Mouse (Mus musculus) midbrain, embryonic 13.5 days (tissue): ENCODE measurements at regions not wholly inside any gene's neighbourhood (a gene's known extent, or its start where the extent isn't known, plus 50 kb on each side); places are given as distances from the start of the nearest gene placed in this dataset.

ENCODE experiments used
- ATAC-seq: fragments of 200-750 bp; cut with Nextera tagmentation; 2 replicates; pipeline ENCODE4 v1.8.0; 2017; ENCODE audit warnings: mild to moderate bottlenecking, moderate TSS enrichment, moderate library complexity
- H3K27ac ChIP-seq: fragments of 300-500 bp; sonication (generic); 2 replicates; pipeline ENCODE4 v1.5.1; 2015; ENCODE audit warnings: inconsistent platforms, mild to moderate bottlenecking, moderate library complexity
- H3K27me3 ChIP-seq: fragments of 300-500 bp; sonication (generic); 2 replicates; pipeline ENCODE4 v1.6.1; 2015; ENCODE audit warnings: mild to moderate bottlenecking, inconsistent platforms
- H3K36me3 ChIP-seq: fragments of 300-500 bp; sonication (generic); 2 replicates; pipeline ENCODE4 v1.6.1; 2015; ENCODE audit warnings: mild to moderate bottlenecking, inconsistent platforms
- H3K4me1 ChIP-seq: fragments of 300-500 bp; sonication (generic); replicated peaks from 2 replicates; pipeline ENCODE4 v1.6.1; 2015; ENCODE audit warnings: inconsistent platforms
- H3K4me2 ChIP-seq: fragments of 300-500 bp; sonication (generic); replicated peaks from 2 replicates; pipeline ENCODE4 v1.6.1; 2015; ENCODE audit warnings: moderate library complexity, mild to moderate bottlenecking, inconsistent platforms
- H3K4me3 ChIP-seq: fragments of 300-500 bp; sonication (generic); replicated peaks from 2 replicates; pipeline ENCODE4 v1.5.1; 2015; ENCODE audit warnings: mild to moderate bottlenecking, inconsistent platforms
- H3K9ac ChIP-seq: fragments of 300-500 bp; sonication (generic); replicated peaks from 2 replicates; pipeline ENCODE4 v1.6.1; 2015; ENCODE audit warnings: mild to moderate bottlenecking, inconsistent platforms
- H3K9me3 ChIP-seq: fragments of 300-500 bp; sonication (generic); 2 replicates; pipeline ENCODE4 v1.6.1; 2016; ENCODE audit warnings: mild to moderate bottlenecking, inconsistent platforms
- WGBS: fragments of 180-500 bp; shearing (Covaris S2); methylation state at CpG from one replicate; pipeline ENCODE4 v1.1.7; 2015; 5-methylcytosine and 5-hydroxymethylcytosine counted together

- no peak for ATAC-seq
- Histone ChIP-seq H3K4me1 (0 out of 2 replicates have a peak, but pooled peaks cover 1% of the 10 kb centered on the region), H3K9me3 (no peaks in the 10 kb centered on the region), H3K4me2 (no peak overlapping the region), H3K9ac (no peak overlapping the region), H3K27me3 (peaks cover 6% of the 10 kb centered on the region; the same call in 1 of the 2 replicates), H3K36me3 (no peaks in the 10 kb centered on the region), H3K27ac (no peak overlapping the region), H3K4me3 (no peak overlapping the region)
- 60% methylated on average over 3 of the region's 3 CpGs for WGBS
Observed at GRCm38 (mm10) chr7:68478044-68478443, 204.4 kb downstream of the Fam169b start.

GRCm38 (mm10) chr7:68472800-68473199 is 199.2 kb downstream of the Fam169b start:
- no peaks in the 10 kb centered on the region for H3K9me3 ChIP-seq
- 24% methylated on average over 5 of the region's 5 CpGs for WGBS
- no peak overlapping the region for H3K27ac ChIP-seq
- no peak for ATAC-seq
- no peak overlapping the region for H3K9ac ChIP-seq
- no peak overlapping the region for H3K4me3 ChIP-seq
- no peaks in the 10 kb centered on the region for H3K36me3 ChIP-seq
- no peak overlapping the region for H3K4me2 ChIP-seq
- no peaks in the 10 kb centered on the region for H3K27me3 ChIP-seq
- 0 out of 2 replicates have a peak, but pooled peaks cover 4% of the 10 kb centered on the region for H3K4me1 ChIP-seq

GRCm38 (mm10) chr7:68470983-68471382 is 197.3 kb downstream of the Fam169b start:
- H3K4me2 ChIP-seq = no peak overlapping the region
- WGBS = 69% methylated on average over 11 of the region's 11 CpGs

GRCm38 (mm10) chr7:68468574-68468973 is 194.9 kb downstream of the Fam169b start:
- WGBS = 93% methylated on average over 5 of the region's 5 CpGs
- no peaks in the 10 kb centered on the region for H3K36me3 ChIP-seq
- no peaks in the 10 kb centered on the region for H3K9me3 ChIP-seq
- no peak overlapping the region for H3K4me2 ChIP-seq
- H3K27me3 ChIP-seq = no peaks in the 10 kb centered on the region
- H3K27ac ChIP-seq = no peak overlapping the region
- no peak overlapping the region for H3K9ac ChIP-seq
- no peak for ATAC-seq
- 0 out of 2 replicates have a peak, but pooled peaks cover 4% of the 10 kb centered on the region for H3K4me1 ChIP-seq
- no peak overlapping the region for H3K4me3 ChIP-seq

More at GRCm38 (mm10) chr7:68470983-68471382, 197.3 kb downstream of the Fam169b start:
- no peaks in the 10 kb centered on the region for H3K27me3 ChIP-seq
- no peak overlapping the region for H3K4me3 ChIP-seq
- no peak overlapping the region for H3K9ac ChIP-seq
- ATAC-seq = no peak
- no peaks in the 10 kb centered on the region for H3K9me3 ChIP-seq
- H3K36me3 ChIP-seq = no peaks in the 10 kb centered on the region
- 0 out of 2 replicates have a peak, but pooled peaks cover 4% of the 10 kb centered on the region for H3K4me1 ChIP-seq
- no peak overlapping the region for H3K27ac ChIP-seq

- Histone ChIP-seq H3K4me2 (no peak overlapping the region), H3K4me3 (no peak overlapping the region), H3K36me3 (no peaks in the 10 kb centered on the region), H3K4me1 (no peaks in the 10 kb centered on the region), H3K27me3 (no peaks in the 10 kb centered on the region), H3K9me3 (no peaks in the 10 kb centered on the region), H3K9ac (no peak overlapping the region), H3K27ac (no peak overlapping the region)
- no peak for ATAC-seq
- 100% methylated on average over 1 of the region's 1 CpGs for WGBS
Observed at GRCm38 (mm10) chr7:68457842-68458241, 184.2 kb downstream of the Fam169b start.

GRCm38 (mm10) chr7:68455451-68455850 is 181.8 kb downstream of the Fam169b start:
- Histone ChIP-seq H3K27me3 (no peaks in the 10 kb centered on the region), H3K4me2 (no peak overlapping the region)
- 76% methylated on average over 5 of the region's 5 CpGs for WGBS

GRCm38 (mm10) chr7:68453028-68453692 is 179.5 kb downstream of the Fam169b start:
- Histone ChIP-seq H3K9ac (no peak overlapping the region), H3K4me1 (no peaks in the 10 kb centered on the region), H3K27ac (no peak overlapping the region), H3K36me3 (no peaks in the 10 kb centered on the region), H3K4me3 (no peak overlapping the region), H3K4me2 (no peak overlapping the region), H3K9me3 (no peaks in the 10 kb centered on the region), H3K27me3 (no peaks in the 10 kb centered on the region)
- ATAC-seq = no peak
- WGBS = 80% methylated on average over 8 of the region's 8 CpGs

More at GRCm38 (mm10) chr7:68455451-68455850, 181.8 kb downstream of the Fam169b start:
- Histone ChIP-seq H3K36me3 (no peaks in the 10 kb centered on the region), H3K4me3 (no peak overlapping the region), H3K9ac (no peak overlapping the region), H3K27ac (no peak overlapping the region), H3K4me1 (no peaks in the 10 kb centered on the region), H3K9me3 (no peaks in the 10 kb centered on the region)
- no peak for ATAC-seq

- H3K36me3 ChIP-seq = no peaks in the 10 kb centered on the region
- WGBS = 87% methylated on average over 11 of the region's 11 CpGs
- H3K9ac ChIP-seq = no peak overlapping the region
- no peak overlapping the region for H3K27ac ChIP-seq
- no peaks in the 10 kb centered on the region for H3K9me3 ChIP-seq
- H3K27me3 ChIP-seq = no peaks in the 10 kb centered on the region
- no peak for ATAC-seq
- H3K4me1 ChIP-seq = peaks cover 18% of the 10 kb centered on the region
- no peak overlapping the region for H3K4me2 ChIP-seq
- H3K4me3 ChIP-seq = no peak overlapping the region
Observed at GRCm38 (mm10) chr7:68444426-68445095, 170.9 kb downstream of the Fam169b start.

GRCm38 (mm10) chr7:68440661-68441150 is 167.1 kb downstream of the Fam169b start:
- Histone ChIP-seq H3K27me3 (no peaks in the 10 kb centered on the region), H3K27ac (peak overlapping the region; percentile 48; the same call in 1 of the 2 replicates), H3K9me3 (no peaks in the 10 kb centered on the region), H3K4me3 (no peak overlapping the region), H3K9ac (no peak overlapping the region), H3K4me2 (no peak overlapping the region), H3K4me1 (peaks cover 18% of the 10 kb centered on the region), H3K36me3 (no peaks in the 10 kb centered on the region)
- peak; percentile 80 for ATAC-seq
- 23% methylated on average over 11 of the region's 11 CpGs for WGBS

- 87% methylated on average over 4 of the region's 4 CpGs for WGBS
- no peak overlapping the region for H3K9ac ChIP-seq
- H3K4me2 ChIP-seq = no peak overlapping the region
- no peaks in the 10 kb centered on the region for H3K9me3 ChIP-seq
- H3K4me3 ChIP-seq = no peak overlapping the region
- H3K36me3 ChIP-seq = no peaks in the 10 kb centered on the region
- no peaks in the 10 kb centered on the region for H3K27me3 ChIP-seq
- no peak for ATAC-seq
- no peak overlapping the region for H3K27ac ChIP-seq
- H3K4me1 ChIP-seq = no peaks in the 10 kb centered on the region
Observed at GRCm38 (mm10) chr7:68428946-68429345, 155.3 kb downstream of the Fam169b start.

- Histone ChIP-seq H3K4me2 (no peak overlapping the region), H3K27ac (no peak overlapping the region), H3K4me1 (no peaks in the 10 kb centered on the region), H3K27me3 (no peaks in the 10 kb centered on the region), H3K9ac (no peak overlapping the region), H3K36me3 (no peaks in the 10 kb centered on the region), H3K9me3 (no peaks in the 10 kb centered on the region), H3K4me3 (no peak overlapping the region)
- WGBS = 88% methylated on average over 7 of the region's 7 CpGs
- no peak for ATAC-seq
Observed at GRCm38 (mm10) chr7:68415890-68416289, 142.3 kb downstream of the Fam169b start.

- WGBS = 80% methylated on average over 1 of the region's 1 CpGs
- no peak for ATAC-seq
- Histone ChIP-seq H3K27ac (no peak overlapping the region), H3K4me1 (no peaks in the 10 kb centered on the region; the same call in 1 of the 2 replicates), H3K9me3 (no peaks in the 10 kb centered on the region), H3K4me2 (no peak overlapping the region), H3K9ac (no peak overlapping the region), H3K36me3 (no peaks in the 10 kb centered on the region), H3K27me3 (no peaks in the 10 kb centered on the region), H3K4me3 (no peak overlapping the region)
Observed at GRCm38 (mm10) chr7:68412786-68413185, 139.1 kb downstream of the Fam169b start.
